Comparison of ENCODE assay signal across 8 mouse cellular contexts in genomic region chr3:88364337-88364736, GRCm38 (mm10). TPM values are rescaled to one million over a fixed set of nuclear protein-coding genes. Genes with fewer than 3 reads are reported as not detected.
DNase-seq lines count a peak whose midpoint lies in the region; ATAC-seq and TF ChIP-seq lines count a peak whose summit lies in the region.

Gene Paqr6 (plus strand): TSS chr3:88364584.

- peak within 1 kb of the TSS; percentile 12; the same call in 1 of the 2 replicates for H3K4me2 ChIP-seq in intestine, embryonic 14.5 days (ENCODE audit: low read length)
- H3K4me2 ChIP-seq in limb, embryonic 14.5 days (replicated peaks; ENCODE audit: low read depth, low read length, severe bottlenecking) = peak within 1 kb of the TSS; percentile 40
- H3K4me2 ChIP-seq in neural tube, embryonic 13.5 days = peak within 1 kb of the TSS; percentile 48

- intact Hi-C loops in gastrocnemius, postnatal 14 days (cut with DNase I; ENCODE audit: low total_unique reads) = no loop called here

- H3K9ac ChIP-seq in intestine, embryonic 14.5 days (ENCODE audit: low read length) = no peak within 1 kb of the TSS
- peak within 1 kb of the TSS; percentile 22; the same call in 1 of the 2 replicates for H3K9ac ChIP-seq in limb, embryonic 14.5 days (ENCODE audit: low read depth, low read length, severe bottlenecking)
- no peak within 1 kb of the TSS for H3K9ac ChIP-seq in neural tube, embryonic 13.5 days

- no peak within 1 kb of the TSS for H3K4me3 ChIP-seq in bone marrow, adult 2 months (replicated peaks; ENCODE audit: control insufficient read depth, low read depth, low read length)
- H3K4me3 ChIP-seq in intestine, embryonic 14.5 days (ENCODE audit: low read depth, low read length) = no peak within 1 kb of the TSS
- H3K4me3 ChIP-seq in limb, embryonic 14.5 days (replicated peaks; ENCODE audit: low read length) = peak within 1 kb of the TSS; percentile 24
- H3K4me3 ChIP-seq in neural tube, embryonic 13.5 days = no peak within 1 kb of the TSS

- peaks cover 35% of the 10 kb centered on the region for H3K36me3 ChIP-seq in intestine, embryonic 14.5 days (ENCODE audit: control insufficient read depth, insufficient read depth, low read length)
- peaks cover 30% of the 10 kb centered on the region for H3K36me3 ChIP-seq in limb, embryonic 14.5 days (ENCODE audit: control insufficient read depth, insufficient read depth, low read length)
- H3K36me3 ChIP-seq in neural tube, embryonic 13.5 days = peaks cover 37% of the 10 kb centered on the region

- H3K9me3 ChIP-seq in intestine, embryonic 14.5 days (ENCODE audit: control insufficient read depth, low read length) = no peaks in the 10 kb centered on the region
- H3K9me3 ChIP-seq in limb, embryonic 14.5 days (ENCODE audit: control insufficient read depth, low read length) = no peaks in the 10 kb centered on the region
- no peaks in the 10 kb centered on the region for H3K9me3 ChIP-seq in neural tube, embryonic 13.5 days

- no peak for ATAC-seq in intestine, embryonic 14.5 days (replicated peaks; ENCODE audit: low FRiP score, low TSS enrichment, low read depth)
- ATAC-seq in limb, embryonic 14.5 days (ENCODE audit: low FRiP score, low read depth) = 0 out of 2 replicates have a peak, but pooled peaks have one; percentile 31
- ATAC-seq in neural tube, embryonic 13.5 days (ENCODE audit: low read depth) = no peak

- TF ChIP-seq POLR2A in bone marrow, adult 2 months (IDR thresholded peaks at IDR 0.05; ENCODE audit: borderline replicate concordance, control insufficient read depth, low read depth, low read length) = no peak
- no peak for TF ChIP-seq POLR2A in limb, embryonic 14.5 days (IDR thresholded peaks at IDR 0.05; ENCODE audit: borderline replicate concordance, extremely low read depth, insufficient read depth, insufficient read length)

- H3K4me1 ChIP-seq in bone marrow, adult 2 months (ENCODE audit: control insufficient read depth, insufficient read depth, low read length) = peaks cover 2% of the 10 kb centered on the region
- 0 out of 2 replicates have a peak, but pooled peaks cover 4% of the 10 kb centered on the region for H3K4me1 ChIP-seq in intestine, embryonic 14.5 days (replicated peaks; ENCODE audit: control insufficient read depth, insufficient read depth, low read length)
- 0 out of 2 replicates have a peak, but pooled peaks cover 5% of the 10 kb centered on the region for H3K4me1 ChIP-seq in limb, embryonic 14.5 days (ENCODE audit: control insufficient read depth, insufficient read depth, low read length)
- peaks cover 8% of the 10 kb centered on the region; the same call in 1 of the 2 replicates for H3K4me1 ChIP-seq in neural tube, embryonic 13.5 days (replicated peaks)

- peaks cover 16% of the 10 kb centered on the region for H3K27me3 ChIP-seq in intestine, embryonic 14.5 days (replicated peaks; ENCODE audit: control insufficient read depth, insufficient read depth, low read length)
- H3K27me3 ChIP-seq in limb, embryonic 14.5 days (ENCODE audit: control insufficient read depth, insufficient read depth, low read length) = peaks cover 16% of the 10 kb centered on the region
- peaks cover 20% of the 10 kb centered on the region for H3K27me3 ChIP-seq in neural tube, embryonic 13.5 days

- peak within 1 kb of the TSS; percentile 2; the same call in 1 of the 2 replicates for H3K27ac ChIP-seq in bone marrow, adult 2 months (ENCODE audit: control insufficient read depth, insufficient read depth, low read depth, low read length, poor library complexity)
- H3K27ac ChIP-seq in intestine, embryonic 14.5 days (ENCODE audit: low read depth) = no peak within 1 kb of the TSS
- 0 out of 2 replicates have a peak within 1 kb of the TSS, but pooled peaks have one; percentile 7 for H3K27ac ChIP-seq in limb, embryonic 14.5 days (replicated peaks; ENCODE audit: low read depth, low read length)
- peak within 1 kb of the TSS; percentile 43 for H3K27ac ChIP-seq in neural tube, embryonic 13.5 days (replicated peaks)

- DNase-seq in R1 (ENCODE audit: low read depth, low spot score) = peak; percentile 90
- peak; percentile 75 for DNase-seq in gastrocnemius, postnatal 14 days
- peak; percentile 76 for DNase-seq in intestine, embryonic 14.5 days (ENCODE audit: low spot score)
- peak; percentile 52 for DNase-seq in limb, embryonic 14.5 days (ENCODE audit: low spot score)
- DNase-seq in urinary bladder, postnatal 4 days (ENCODE audit: low spot score in 2 of 2) = peak; percentile 79 to 90
- no peak for DNase-seq in frontal cortex, postnatal 14 days (ENCODE audit: low spot score in 2 of 2)

- TF ChIP-seq CTCF in bone marrow, adult 2 months (IDR thresholded peaks at IDR 0.05; ENCODE audit: control insufficient read depth, insufficient read depth, low read length) = no peak

- WGBS in bone marrow, adult 2 months = 52% methylated on average over 16 of the region's 16 CpGs
- WGBS in intestine, embryonic 14.5 days = 1% methylated on average over 16 of the region's 16 CpGs
- 2% methylated on average over 15 of the region's 16 CpGs for WGBS in limb, embryonic 14.5 days
- WGBS in neural tube, embryonic 13.5 days = 2% methylated on average over 16 of the region's 16 CpGs

RNA-seq across cellular contexts. Expression of gene Paqr6, which starts in this region (rescaled TPM):
- polyA plus RNA-seq in bone marrow, adult 2 months (2011; ENCODE audit: insufficient read depth, insufficient read length, low replicate concordance, missing spikeins) = 3.6 TPM in 1 of 2 replicates, not detected in the other
- total RNA-seq in gastrocnemius, postnatal 14 days (2021) = 1 to 10 TPM in 1 of 2 experiments, under 1 TPM in 1; 0.22 to 1.5 TPM
- polyA plus RNA-seq in intestine, embryonic 14.5 days (2014; fragmentation: Nextera tagmentation; extraction: Ambion mirVana) = 1.5 and 2.4 TPM in 2 replicates
- 15.9 and 17.2 TPM in 2 replicates for polyA plus RNA-seq in limb, embryonic 14.5 days (2012; rRNA removed)
- polyA plus RNA-seq in limb, embryonic 14.5 days (2014; fragmentation: Nextera tagmentation; extraction: Ambion mirVana) = 13.9 and 15.1 TPM in 2 replicates
- 3.4 and 5.3 TPM in 2 replicates for polyA plus RNA-seq in neural tube, embryonic 13.5 days (2015; fragmentation: Nextera tagmentation; extraction: Ambion mirVana)

Comparison
In these comparisons a context has a peak if more than half of its experiments do, and no peak if none do; other contexts are left out.
1. DNase-seq: peak in R1 (single experiment), gastrocnemius, postnatal 14 days (single experiment), intestine, embryonic 14.5 days (single experiment), limb, embryonic 14.5 days (single experiment) and urinary bladder, postnatal 4 days (2 of 2); none in frontal cortex, postnatal 14 days (0 of 2).
2. Peak in every context shown above with its lines, with median percentiles within 50 percentile points of each other: H3K4me2 ChIP-seq.